10 mouse cellular contexts compared by ENCODE assay signal in genomic region chr16:45873397-45873796, GRCm38 (mm10).
DNase-seq lines count a peak whose midpoint lies in the region; ATAC-seq and TF ChIP-seq lines count a peak whose summit lies in the region.
"Had no signal": no experiment of that assay in that cellular context is flagged by ENCODE, and none has a peak within 500 bp of the region (broad histone marks: within the 10 kb centered on the region; RNA-seq: fewer than 3 reads in every experiment).

No protein-coding gene starts in this region.

- H3K4me3 ChIP-seq in lung, adult 2 months (replicated peaks; ENCODE audit: extremely low read depth, low read depth, low read length) = no peak overlapping the region
- no peak overlapping the region for H3K4me3 ChIP-seq in hindbrain, embryonic 14.5 days (replicated peaks; ENCODE audit: low read length)
- H3K4me3 ChIP-seq: intestine, embryonic 15.5 days had no signal

- H3K9me3 ChIP-seq in hindbrain, embryonic 14.5 days (ENCODE audit: control insufficient read depth, low read length) = no peaks in the 10 kb centered on the region
- H3K9me3 ChIP-seq: intestine, embryonic 15.5 days had no signal

- TF ChIP-seq POLR2A in lung, adult 2 months (IDR thresholded peaks at IDR 0.05; ENCODE audit: borderline replicate concordance, extremely low read depth, low read depth, low read length) = no peak

- no peak overlapping the region for H3K4me2 ChIP-seq in hindbrain, embryonic 14.5 days (replicated peaks)
- H3K4me2 ChIP-seq: intestine, embryonic 15.5 days had no signal

- H3K27me3 ChIP-seq in hindbrain, embryonic 14.5 days (ENCODE audit: control insufficient read depth, insufficient read depth, low read length) = no peaks in the 10 kb centered on the region
- H3K27me3 ChIP-seq: intestine, embryonic 15.5 days had no signal

- DNase-seq in adrenal gland, postnatal 14 days = peak; percentile 63
- DNase-seq in adrenal gland, adult 8-10 months = no peak
- DNase-seq in NIH3T3 (ENCODE audit: low read depth) = peak; percentile 30
- peak; percentile 36 to 64 for DNase-seq in heart, adult 9 months (ENCODE audit: low spot score in 2 of 2)
- peak; percentile 60 for DNase-seq in lung, adult 2 months
- no peak for DNase-seq in frontal cortex, adult 2 months (ENCODE audit: extremely low spot score in 1 of 2, low spot score in 1 of 2)
- no peak for DNase-seq in hindbrain, embryonic 14.5 days (ENCODE audit: low spot score)
- no peak for DNase-seq in yolk sac, embryonic 10.5 days (ENCODE audit: low spot score)
- DNase-seq: B cell, adult 2 months had no signal

- H3K9ac ChIP-seq in hindbrain, embryonic 14.5 days = no peak overlapping the region
- H3K9ac ChIP-seq: intestine, embryonic 15.5 days had no signal

- 14% methylated on average over 4 of the region's 4 CpGs for WGBS in lung, adult 2 months
- WGBS in hindbrain, embryonic 14.5 days = 76% methylated on average over 4 of the region's 4 CpGs

- no peak overlapping the region for H3K27ac ChIP-seq in hindbrain, embryonic 14.5 days
- H3K27ac ChIP-seq: intestine, embryonic 15.5 days had no signal

- ATAC-seq in hindbrain, embryonic 14.5 days (ENCODE audit: low FRiP score) = no peak
- ATAC-seq: intestine, embryonic 15.5 days had no signal

- no peaks in the 10 kb centered on the region for H3K36me3 ChIP-seq in hindbrain, embryonic 14.5 days (replicated peaks; ENCODE audit: control insufficient read depth, insufficient read depth)
- H3K36me3 ChIP-seq: intestine, embryonic 15.5 days had no signal

- H3K4me1 ChIP-seq in lung, adult 2 months (ENCODE audit: control insufficient read depth, insufficient read depth, low read length) = peaks cover 10% of the 10 kb centered on the region
- no peaks in the 10 kb centered on the region for H3K4me1 ChIP-seq in hindbrain, embryonic 14.5 days (replicated peaks; ENCODE audit: control insufficient read depth, insufficient read depth, low read length)

- no peak for TF ChIP-seq CTCF in lung, adult 2 months (IDR thresholded peaks at IDR 0.05; ENCODE audit: insufficient read depth, low read length)

Comparison
In these comparisons a context has a peak if more than half of its experiments do, and no peak if none do; other contexts are left out.
1. DNase-seq: peak in adrenal gland, postnatal 14 days (single experiment), NIH3T3 (single experiment), heart, adult 9 months (2 of 2) and lung, adult 2 months (single experiment); none in adrenal gland, adult 8-10 months (single experiment), frontal cortex, adult 2 months (0 of 2), hindbrain, embryonic 14.5 days (single experiment) and yolk sac, embryonic 10.5 days (single experiment).